Mouse (Mus musculus) forebrain, embryonic 14.5 days (tissue): Measurements from ENCODE around the gene Slit2. TPM values are rescaled to one million over a fixed set of nuclear protein-coding genes. Genes with fewer than 3 reads are reported as not detected.
A peak's percentile ranks its signal among the peaks of the same experiment; 100 is the strongest.
"Not testable (repeated sequence)": the region's sequence is repeated elsewhere in the genome, so short reads cannot be mapped to it uniquely, and the experiment has no call there.

Source experiments
- ATAC-seq: fragments of 200-750 bp; cut with Nextera tagmentation; 2 replicates; pipeline ENCODE4 v1.8.0; 2017; ENCODE audit warnings: mild to moderate bottlenecking, moderate library complexity
- DNase-seq: peaks from one replicate; pipeline ENCODE4 v3.0.0-alpha.2; 2015; ENCODE audit warnings: low spot score
- H3K27ac ChIP-seq: fragments of 300-500 bp; sonication (generic); 2 replicates; pipeline ENCODE4 v1.5.1; 2014; ENCODE audit warnings: low read depth, mild to moderate bottlenecking, control low read depth, low read length, moderate library complexity
- H3K27me3 ChIP-seq: fragments of 300-500 bp; sonication (generic); replicated peaks from 2 replicates; pipeline ENCODE4 v1.6.1; 2014; ENCODE audit warnings: low read length, control low read depth, mixed read lengths; ENCODE audit not compliant: control insufficient read depth, insufficient read depth
- H3K36me3 ChIP-seq: fragments of 300-500 bp; sonication (generic); 2 replicates; pipeline ENCODE4 v1.6.1; 2014; ENCODE audit warnings: low read length, control low read depth; ENCODE audit not compliant: control insufficient read depth, insufficient read depth
- H3K4me1 ChIP-seq: fragments of 300-500 bp; sonication (generic); 2 replicates; pipeline ENCODE4 v1.6.1; 2014; ENCODE audit warnings: antibody characterized with exemption, low read length, control low read depth; ENCODE audit not compliant: control insufficient read depth, insufficient read depth
- H3K4me2 ChIP-seq: fragments of 300-500 bp; sonication (generic); 2 replicates; pipeline ENCODE4 v1.6.1; 2014; ENCODE audit warnings: mild to moderate bottlenecking, control low read depth, low read length
- H3K4me3 ChIP-seq: fragments of 300-500 bp; sonication (generic); 2 replicates; pipeline ENCODE4 v1.5.1; 2014; ENCODE audit warnings: low read depth, low read length, control low read depth
- H3K9ac ChIP-seq: fragments of 300-500 bp; sonication (generic); 2 replicates; pipeline ENCODE4 v1.6.1; 2014; ENCODE audit warnings: mild to moderate bottlenecking, low read length, control low read depth, moderate library complexity
- H3K9me3 ChIP-seq: fragments of 300-500 bp; sonication (generic); replicated peaks from 2 replicates; pipeline ENCODE4 v1.6.1; 2016; ENCODE audit warnings: low read length, control low read depth, mixed read lengths; ENCODE audit not compliant: control insufficient read depth
- WGBS: fragments of 180-500 bp; shearing (Covaris S2); extraction: QIAGEN DNeasy Blood & Tissue Kit; methylation state at CpG from one replicate; pipeline ENCODE4 v1.1.7; 2014; 5-methylcytosine and 5-hydroxymethylcytosine counted together
- polyA plus RNA-seq: library from polyadenylated mRNA; unstranded; fragments of >200 nt; fragmentation: Nextera tagmentation; extraction: Ambion mirVana; gene quantifications from 2 replicates; pipeline ENCODE4 v1.2.1, GENCODE M21; 2014

Slit2 gene
- polyA plus RNA-seq, 1 experiment from 2014 or later = 10.0 TPM

DNA sequence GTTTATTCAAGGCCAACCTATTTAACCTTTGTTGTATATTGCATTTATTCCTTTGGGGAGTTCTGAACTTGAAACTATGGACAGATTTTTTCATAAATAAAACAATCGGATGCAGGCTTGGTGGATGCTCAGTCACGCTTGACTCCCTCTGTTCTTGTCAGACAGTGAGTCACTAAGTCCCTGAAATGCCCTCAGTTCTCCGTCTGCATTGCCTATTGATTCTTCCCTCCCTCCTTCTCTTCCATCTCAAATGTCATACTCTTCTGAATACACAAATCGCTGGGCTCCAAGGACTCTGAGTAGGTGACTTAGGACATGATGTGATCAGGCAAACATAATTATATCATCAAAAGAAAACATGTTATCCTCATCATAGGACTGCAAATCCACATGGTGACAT lies 251.8 kb downstream of the Slit2 start:
- WGBS = 60% methylated on average over 4 of the region's 4 CpGs

GRCm38 (mm10) chr5:48235270-48235669 lies 252.3 kb downstream of the Slit2 start:
- Histone ChIP-seq H3K27me3 (no peaks in the 10 kb centered on the region), H3K9me3 (no peaks in the 10 kb centered on the region), H3K27ac (no peak overlapping the region), H3K4me3 (no peak overlapping the region), H3K9ac (no peak overlapping the region), H3K4me2 (no peak overlapping the region), H3K4me1 (no peaks in the 10 kb centered on the region), H3K36me3 (0 out of 2 replicates have a peak, but pooled peaks cover 12% of the 10 kb centered on the region)
- WGBS = 85% methylated on average over 6 of the region's 6 CpGs
- ATAC-seq (no peak), DNase-seq (no peak)

More for the DNA sequence above, 251.8 kb downstream of the Slit2 start:
- ATAC-seq = no peak
- Histone ChIP-seq H3K4me2 (no peak overlapping the region), H3K4me3 (no peak overlapping the region), H3K4me1 (no peaks in the 10 kb centered on the region), H3K27me3 (no peaks in the 10 kb centered on the region), H3K9ac (no peak overlapping the region), H3K27ac (no peak overlapping the region), H3K36me3 (0 out of 2 replicates have a peak, but pooled peaks cover 12% of the 10 kb centered on the region), H3K9me3 (no peaks in the 10 kb centered on the region)
- DNase-seq = no peak

DNA sequence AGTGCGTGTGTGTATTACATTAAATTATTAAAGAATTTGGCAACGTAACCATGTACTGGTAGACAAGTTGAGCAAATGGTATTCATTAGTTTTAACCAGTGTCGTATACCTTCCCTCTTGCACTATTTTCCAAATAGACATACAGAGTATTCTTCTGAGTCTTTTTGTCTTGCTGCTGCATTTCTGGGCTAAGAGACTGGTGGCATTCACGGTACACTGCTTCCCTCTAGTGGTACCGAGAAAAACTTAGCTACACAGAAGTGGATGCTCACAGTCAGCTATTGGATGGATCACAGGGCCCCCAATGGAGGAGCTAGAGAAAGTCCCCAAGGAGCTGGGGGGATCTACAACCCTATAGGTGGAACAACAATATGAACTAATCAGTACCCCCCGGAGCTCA lies 257.8 kb downstream of the Slit2 start:
- WGBS = 35% methylated on average over 6 of the region's 6 CpGs
- H3K36me3 ChIP-seq, H3K9ac ChIP-seq, H3K4me2 ChIP-seq, H3K27ac ChIP-seq, H3K4me1 ChIP-seq, H3K27me3 ChIP-seq, H3K4me3 ChIP-seq, H3K9me3 ChIP-seq: not testable (repeated sequence)
- ATAC-seq (peak; percentile 78), DNase-seq (peak; percentile 81)

DNA sequence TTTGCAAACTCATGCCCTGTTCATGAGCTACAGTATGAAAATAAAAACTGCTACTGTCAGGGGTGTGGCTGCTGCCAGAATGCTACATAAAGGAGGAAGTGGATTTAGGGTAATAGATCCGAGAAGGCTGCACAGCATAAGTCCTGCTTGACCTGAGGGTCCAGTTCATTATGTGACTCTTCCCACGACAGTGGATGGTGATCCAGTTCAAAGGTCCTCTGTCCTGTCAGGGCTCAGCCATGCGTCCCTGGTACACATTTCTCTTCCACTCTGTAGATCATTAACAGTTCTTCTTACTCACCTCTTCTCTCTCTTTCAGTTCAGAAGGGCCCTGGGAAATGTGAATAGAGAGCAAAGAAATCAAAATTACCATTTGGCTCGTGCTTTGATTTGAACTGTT lies 265.4 kb downstream of the Slit2 start:
- no peak for ATAC-seq
- Histone ChIP-seq H3K27me3 (no peaks in the 10 kb centered on the region), H3K4me3 (no peak overlapping the region), H3K9ac (no peak overlapping the region), H3K4me1 (no peaks in the 10 kb centered on the region), H3K4me2 (no peak overlapping the region), H3K36me3 (0 out of 2 replicates have a peak, but pooled peaks cover 9% of the 10 kb centered on the region), H3K27ac (no peak overlapping the region), H3K9me3 (no peaks in the 10 kb centered on the region)
- 83% methylated on average over 4 of the region's 4 CpGs for WGBS
- DNase-seq = no peak

- Histone ChIP-seq H3K9ac (no peak overlapping the region), H3K9me3 (no peaks in the 10 kb centered on the region), H3K4me2 (no peak overlapping the region), H3K36me3 (no peaks in the 10 kb centered on the region), H3K27ac (no peak overlapping the region), H3K4me1 (no peaks in the 10 kb centered on the region), H3K4me3 (no peak overlapping the region), H3K27me3 (no peaks in the 10 kb centered on the region)
- no peak for DNase-seq
- 21% methylated on average over 4 of the region's 4 CpGs for WGBS
- no peak for ATAC-seq
Observed at GRCm38 (mm10) chr5:48277561-48277960, 294.6 kb downstream of the Slit2 start.

DNA sequence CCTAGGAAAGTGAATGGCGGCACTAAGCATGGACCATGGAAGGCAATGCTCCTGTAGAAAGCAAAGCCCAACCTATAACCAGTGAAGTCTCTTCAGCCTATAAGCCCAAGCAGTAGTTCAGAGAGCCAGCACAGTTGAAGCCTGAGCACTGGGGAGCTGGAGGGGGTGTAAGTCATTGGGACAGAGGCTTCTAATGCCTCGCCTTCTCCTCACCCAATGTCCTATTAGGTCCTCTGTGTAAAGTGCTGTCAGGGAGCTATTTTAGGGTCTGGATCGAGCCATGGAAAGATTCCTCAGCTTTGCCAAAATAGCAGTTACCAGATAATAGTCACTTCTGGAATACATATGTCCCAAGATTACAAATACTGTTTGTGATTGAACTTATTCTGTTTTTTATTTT lies 318.2 kb downstream of the Slit2 start:
- peaks cover 12% of the 10 kb centered on the region; the same call in 1 of the 2 replicates for H3K36me3 ChIP-seq
- no peak for DNase-seq
- H3K4me2 ChIP-seq = no peak overlapping the region
- H3K9me3 ChIP-seq = no peaks in the 10 kb centered on the region
- no peak overlapping the region for H3K9ac ChIP-seq
- 91% methylated on average over 3 of the region's 3 CpGs for WGBS
- no peak overlapping the region for H3K27ac ChIP-seq
- H3K4me1 ChIP-seq = no peaks in the 10 kb centered on the region
- H3K4me3 ChIP-seq = no peak overlapping the region
- no peak for ATAC-seq
- no peaks in the 10 kb centered on the region for H3K27me3 ChIP-seq

- WGBS = 90% methylated on average over 6 of the region's 6 CpGs
- no peak for DNase-seq
- Histone ChIP-seq H3K4me3 (no peak overlapping the region), H3K36me3 (no peaks in the 10 kb centered on the region), H3K27ac (no peak overlapping the region), H3K9me3 (no peaks in the 10 kb centered on the region), H3K9ac (no peak overlapping the region), H3K4me2 (no peak overlapping the region), H3K27me3 (no peaks in the 10 kb centered on the region), H3K4me1 (no peaks in the 10 kb centered on the region)
- ATAC-seq = no peak
Observed at GRCm38 (mm10) chr5:48315057-48315602, 332.2 kb downstream of the Slit2 start.

DNA sequence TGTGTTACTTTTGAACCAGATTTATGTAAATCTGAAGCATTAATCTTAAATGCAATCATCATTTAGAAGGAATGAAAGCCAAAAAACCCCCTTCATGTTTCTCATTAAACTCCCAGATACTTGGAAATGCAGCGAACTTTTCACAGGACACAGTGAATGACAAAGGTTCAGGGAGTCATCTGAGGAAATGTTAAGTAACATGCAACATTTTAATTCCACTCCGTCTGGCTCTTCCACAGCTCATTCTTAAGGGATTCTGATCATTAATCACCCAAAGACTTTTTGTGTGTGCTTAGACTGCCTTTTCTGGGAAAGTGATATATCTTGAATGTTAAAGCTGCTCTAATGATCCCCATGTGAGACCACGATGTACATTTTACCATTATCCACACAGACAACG lies 337.7 kb downstream of the Slit2 start:
- Histone ChIP-seq H3K36me3 (no peaks in the 10 kb centered on the region), H3K9me3 (no peaks in the 10 kb centered on the region), H3K9ac (no peak overlapping the region), H3K4me2 (no peak overlapping the region), H3K27ac (no peak overlapping the region), H3K4me1 (no peaks in the 10 kb centered on the region), H3K4me3 (no peak overlapping the region), H3K27me3 (no peaks in the 10 kb centered on the region)
- WGBS = 74% methylated on average over 4 of the region's 4 CpGs
- no peak for ATAC-seq
- DNase-seq = no peak

DNA sequence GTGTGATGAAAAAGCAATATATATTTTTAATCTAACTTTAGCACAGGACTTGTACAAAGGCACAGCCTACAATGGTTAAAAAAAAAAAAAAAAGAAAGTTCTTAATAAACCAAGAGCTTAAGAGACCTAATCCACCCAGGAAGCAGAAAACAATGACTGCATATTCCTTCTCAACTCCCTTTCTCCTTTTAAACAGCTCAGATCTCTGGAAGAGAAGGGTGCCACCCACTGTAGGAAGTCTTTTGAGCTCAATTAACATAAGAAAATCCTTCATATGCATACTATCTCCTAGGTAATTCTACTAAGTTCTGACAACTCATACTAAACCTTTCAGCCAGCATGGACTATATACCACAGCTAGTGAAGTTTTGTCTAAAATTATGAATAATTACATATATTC lies 343.3 kb downstream of the Slit2 start:
- Histone ChIP-seq H3K4me3 (no peak overlapping the region), H3K9ac (no peak overlapping the region), H3K36me3 (no peaks in the 10 kb centered on the region), H3K9me3 (no peaks in the 10 kb centered on the region), H3K27ac (no peak overlapping the region), H3K27me3 (no peaks in the 10 kb centered on the region), H3K4me2 (no peak overlapping the region), H3K4me1 (no peaks in the 10 kb centered on the region)
- ATAC-seq (no peak), DNase-seq (no peak)
